Mouse (Mus musculus): ENCODE measurements around the gene Gucd1.

DNA sequence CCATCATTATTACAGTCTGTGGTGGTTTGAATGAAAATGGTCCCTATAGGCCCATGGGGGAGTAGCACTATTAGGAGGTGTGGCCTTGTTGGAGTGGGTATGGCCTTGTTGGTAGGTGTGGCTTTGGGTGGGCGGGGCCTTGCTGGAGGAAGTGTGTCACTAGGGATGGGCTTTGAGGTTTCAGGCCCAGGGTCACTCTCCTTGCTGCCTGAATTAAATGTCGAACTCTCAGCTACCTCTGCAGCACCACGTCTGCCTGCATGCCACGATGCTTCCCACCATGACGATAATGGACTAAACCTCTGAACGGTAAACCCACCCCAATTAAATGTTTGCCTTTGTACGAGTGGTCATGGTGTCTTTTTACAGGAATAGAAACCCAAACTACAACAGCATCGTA is 123.0 kb downstream of the Gucd1 start:
- no peak for TF ChIP-seq CTCF (IDR thresholded peaks at IDR 0.05; ENCODE audit: borderline replicate concordance, control insufficient read depth, extremely low read depth, insufficient read depth, low read length, poor library complexity)
- no peak for TF ChIP-seq POLR2A (IDR thresholded peaks at IDR 0.05; ENCODE audit: control insufficient read depth, extremely low read depth, insufficient read depth, low read length, poor library complexity)
